Mouse (Mus musculus) olfactory bulb, adult 2 months (tissue): ENCODE data around the gene Epb41.

Experiments used
- CTCF ChIP-seq: fragments of 200-500 bp; IDR thresholded peaks from 2 replicates; pipeline ENCODE4 v1.5.1; 2012; ENCODE audit warnings: low read depth, mild to moderate bottlenecking, low read length, moderate library complexity; ENCODE audit not compliant: insufficient read depth
- POLR2A ChIP-seq: fragments of 200-500 bp; IDR thresholded peaks from 2 replicates; pipeline ENCODE4 v1.6.1; 2012; ENCODE audit warnings: mild to moderate bottlenecking, low read depth, low read length, moderate library complexity; ENCODE audit not compliant: insufficient read depth

DNA sequence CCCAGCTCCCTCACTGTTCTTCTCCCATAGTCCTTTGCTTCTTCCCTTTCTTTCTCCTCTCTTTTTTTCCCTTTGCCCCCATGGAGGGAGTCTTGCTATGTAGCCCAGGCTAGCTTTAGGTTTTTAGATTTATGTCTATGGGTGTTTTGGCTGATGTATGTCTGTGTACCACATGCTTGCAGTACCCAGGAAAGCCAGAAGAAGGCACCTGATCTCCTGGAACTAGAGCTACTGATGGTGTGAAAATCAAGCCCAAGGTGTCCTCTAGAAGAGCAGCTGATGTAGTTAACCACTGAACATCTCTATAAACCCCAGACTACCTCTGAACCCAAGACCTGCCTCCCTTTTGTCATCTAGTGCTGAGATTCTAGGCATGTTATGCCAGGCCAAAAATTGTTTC is 93.4 kb downstream of the Epb41 start:
- TF ChIP-seq CTCF (no peak), POLR2A (no peak)
